Mouse (Mus musculus) CH12.LX (cell line): Measurements from ENCODE around the gene Cuedc1.

Source experiments
- CTCF ChIP-seq, 2 experiments: IDR thresholded peaks in 1 of 2; conservative IDR thresholded peaks in 1 of 2; 2 replicates each; pipeline ENCODE4 v1.5.1; 2011 to 2012; ENCODE audit warnings: low read depth in 2 of 2, low read length in 2 of 2, improper control_type of control experiment in 1 of 2, inconsistent platforms in 1 of 2, mild to moderate bottlenecking in 1 of 2, moderate library complexity in 1 of 2
- HCFC1 ChIP-seq: IDR thresholded peaks from 2 replicates; pipeline ENCODE4 v1.6.1; 2012; ENCODE audit warnings: low read depth, mild to moderate bottlenecking, inconsistent platforms, low read length, improper control_type of control experiment
- NELFE ChIP-seq: IDR thresholded peaks from 2 replicates; pipeline ENCODE4 v1.6.1; 2011; ENCODE audit warnings: low read depth, low read length, improper control_type of control experiment
- POLR2A ChIP-seq: IDR thresholded peaks from 2 replicates; pipeline ENCODE4 v1.6.1; 2011; ENCODE audit warnings: low read depth, mild to moderate bottlenecking, improper control_type of control experiment, low read length
- POLR2AphosphoS2 ChIP-seq: IDR thresholded peaks from 2 replicates; pipeline ENCODE4 v1.6.1; 2011; ENCODE audit warnings: low read depth, low read length, improper control_type of control experiment
- TCF12 ChIP-seq: IDR thresholded peaks from 2 replicates; pipeline ENCODE4 v1.6.1; 2014; ENCODE audit warnings: low read depth, mild to moderate bottlenecking, inconsistent platforms, low read length, improper control_type of control experiment
- USF1 ChIP-seq: IDR thresholded peaks from 2 replicates; pipeline ENCODE4 v1.6.1; 2014; ENCODE audit warnings: low read depth, mild to moderate bottlenecking, inconsistent platforms, low read length, improper control_type of control experiment

- no peak for TF ChIP-seq TCF12
- no peak for TF ChIP-seq POLR2AphosphoS2
- no peak for TF ChIP-seq HCFC1
- TF ChIP-seq POLR2A, result no peak
- no peak for TF ChIP-seq USF1
- no peak for TF ChIP-seq NELFE
- TF ChIP-seq CTCF (conservative IDR thresholded peaks at IDR 0.05 in 1 of 2, IDR thresholded peaks at IDR 0.05 in 1 of 2; ENCODE audit: low read depth in 2 of 2, low read length in 2 of 2), result no peak
Observed at GRCm38 (mm10) chr11:88207697-88208096, 109.8 kb downstream of the Cuedc1 start.
